Mouse (Mus musculus) midbrain, embryonic 14.5 days (tissue): ENCODE measurements at regions not wholly inside any gene's neighbourhood (a gene's known extent, or its start where the extent isn't known, plus 50 kb on each side); places are given as distances from the start of the nearest gene placed in this dataset.
"Not testable (repeated sequence)": the region's sequence is repeated elsewhere in the genome, so short reads cannot be mapped to it uniquely, and the experiment has no call there.

ENCODE experiments used
- ATAC-seq: fragments of 200-750 bp; cut with Nextera tagmentation; 2 replicates; pipeline ENCODE4 v1.8.0; 2017; ENCODE audit warnings: moderate number of reproducible peaks, moderate library complexity; ENCODE audit not compliant: low FRiP score, low TSS enrichment
- DNase-seq: peaks from one replicate; pipeline ENCODE4 v3.0.0-alpha.2; 2015
- H3K27ac ChIP-seq: fragments of 300-500 bp; sonication (generic); replicated peaks from 2 replicates; pipeline ENCODE4 v1.5.1; 2014; ENCODE audit warnings: mild to moderate bottlenecking, low read depth, low read length, moderate library complexity
- H3K27me3 ChIP-seq: fragments of 300-500 bp; sonication (generic); 2 replicates; pipeline ENCODE4 v1.6.1; 2014; ENCODE audit warnings: low read length, control low read depth, mixed read lengths; ENCODE audit not compliant: control insufficient read depth, insufficient read depth
- H3K36me3 ChIP-seq: fragments of 300-500 bp; sonication (generic); 2 replicates; pipeline ENCODE4 v1.6.1; 2014; ENCODE audit warnings: low read length, control low read depth; ENCODE audit not compliant: control insufficient read depth, insufficient read depth
- H3K4me1 ChIP-seq: fragments of 300-500 bp; sonication (generic); 2 replicates; pipeline ENCODE4 v1.6.1; 2014; ENCODE audit warnings: mild to moderate bottlenecking, antibody characterized with exemption, low read length, control low read depth; ENCODE audit not compliant: control insufficient read depth, insufficient read depth
- H3K4me2 ChIP-seq: fragments of 300-500 bp; sonication (generic); 2 replicates; pipeline ENCODE4 v1.6.1; 2014; ENCODE audit warnings: mild to moderate bottlenecking, low read length, moderate library complexity
- H3K4me3 ChIP-seq: fragments of 300-500 bp; sonication (generic); replicated peaks from 2 replicates; pipeline ENCODE4 v1.5.1; 2014; ENCODE audit warnings: low read depth, low read length
- H3K9ac ChIP-seq: fragments of 300-500 bp; sonication (generic); replicated peaks from 2 replicates; pipeline ENCODE4 v1.6.1; 2014; ENCODE audit warnings: mild to moderate bottlenecking, low read length, moderate library complexity
- H3K9me3 ChIP-seq: fragments of 300-500 bp; sonication (generic); 2 replicates; pipeline ENCODE4 v1.6.1; 2016; ENCODE audit warnings: low read length, control low read depth, mixed read lengths; ENCODE audit not compliant: control insufficient read depth
- WGBS: fragments of 180-500 bp; shearing (Covaris S2); extraction: QIAGEN DNeasy Blood & Tissue Kit; methylation state at CpG from one replicate; pipeline ENCODE4 v1.1.7; 2014; 5-methylcytosine and 5-hydroxymethylcytosine counted together

DNA sequence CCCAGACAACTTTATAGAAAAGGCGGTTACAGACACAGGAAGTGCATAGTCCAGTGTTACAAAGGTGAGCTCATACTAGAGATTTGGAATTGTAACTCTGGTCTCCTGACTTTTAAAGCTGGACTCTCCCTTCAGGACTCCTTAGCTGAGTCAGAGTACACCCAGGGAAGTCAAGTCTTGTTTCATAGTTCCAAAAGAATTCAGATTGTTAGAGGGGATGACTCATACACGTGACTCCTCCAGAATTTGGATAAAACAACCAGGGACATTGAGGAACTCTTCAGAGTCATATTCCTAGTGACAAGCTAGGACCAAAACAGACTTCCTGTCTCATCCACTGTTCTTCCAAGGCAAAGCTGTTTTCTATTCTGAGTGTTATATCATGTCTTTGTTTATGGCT, 132.8 kb upstream of the 1700056E22Rik start:
- Histone ChIP-seq H3K4me2 (no peak overlapping the region), H3K4me1 (0 out of 2 replicates have a peak, but pooled peaks cover 5% of the 10 kb centered on the region), H3K4me3 (no peak overlapping the region), H3K9me3 (no peaks in the 10 kb centered on the region), H3K27ac (no peak overlapping the region), H3K9ac (no peak overlapping the region), H3K27me3 (no peaks in the 10 kb centered on the region), H3K36me3 (no peaks in the 10 kb centered on the region)
- ATAC-seq: no peak
- WGBS: 74% methylated on average over 2 of the region's 2 CpGs
- no peak for DNase-seq

DNA sequence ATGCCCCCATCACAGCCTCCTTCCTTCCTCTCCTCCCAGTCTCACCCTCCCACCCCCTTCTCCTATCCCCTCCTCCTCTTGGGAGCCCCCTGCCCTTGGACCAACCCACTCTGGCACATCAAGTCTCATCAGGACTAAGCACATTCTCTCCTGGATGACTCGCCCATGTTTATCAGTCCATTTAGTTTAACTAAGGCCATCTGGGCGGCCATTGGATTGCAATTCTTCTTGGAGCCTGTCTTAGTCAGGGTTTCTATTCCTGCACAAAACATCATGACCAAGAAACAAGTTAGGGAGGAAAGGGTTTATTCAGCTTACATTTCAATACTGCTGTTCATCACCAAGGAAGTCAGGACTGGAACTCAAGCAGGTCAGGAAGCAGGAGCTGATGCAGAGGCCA, 128.4 kb upstream of the 1700056E22Rik start:
- H3K27ac ChIP-seq, H3K9ac ChIP-seq, DNase-seq, ATAC-seq, H3K4me1 ChIP-seq, H3K4me2 ChIP-seq, H3K36me3 ChIP-seq, H3K9me3 ChIP-seq, H3K27me3 ChIP-seq, H3K4me3 ChIP-seq: not testable (repeated sequence)
- WGBS: 88% methylated on average over 2 of the region's 2 CpGs

DNA sequence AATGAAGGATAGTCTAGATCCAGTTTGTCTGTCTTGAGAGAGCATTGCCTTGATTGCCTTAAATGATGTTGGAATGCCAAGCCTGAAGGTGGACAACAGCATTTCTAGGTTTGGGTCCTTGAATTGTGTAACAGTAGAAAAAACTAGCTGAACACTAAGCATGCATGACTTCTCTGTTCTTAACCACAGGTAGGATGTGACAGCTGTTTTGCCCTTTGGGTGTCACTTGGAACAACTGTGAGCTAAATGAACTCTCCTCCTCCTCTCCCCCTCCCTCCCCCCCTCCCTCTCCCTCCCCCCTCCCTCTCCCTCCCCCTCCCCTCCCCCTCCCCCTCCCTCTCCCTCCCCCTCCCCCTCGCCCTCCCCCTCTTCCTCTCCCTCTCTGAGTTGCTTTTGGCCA, 113.6 kb upstream of the 1700056E22Rik start:
- DNase-seq (no peak), ATAC-seq (no peak)
- Histone ChIP-seq H3K27ac (no peak overlapping the region), H3K4me3 (no peak overlapping the region), H3K27me3 (no peaks in the 10 kb centered on the region), H3K4me1 (no peaks in the 10 kb centered on the region), H3K9ac (no peak overlapping the region), H3K9me3 (no peaks in the 10 kb centered on the region), H3K4me2 (no peak overlapping the region), H3K36me3 (no peaks in the 10 kb centered on the region)
- no CpG with 5 or more reads among the region's 1 CpGs for WGBS

DNA sequence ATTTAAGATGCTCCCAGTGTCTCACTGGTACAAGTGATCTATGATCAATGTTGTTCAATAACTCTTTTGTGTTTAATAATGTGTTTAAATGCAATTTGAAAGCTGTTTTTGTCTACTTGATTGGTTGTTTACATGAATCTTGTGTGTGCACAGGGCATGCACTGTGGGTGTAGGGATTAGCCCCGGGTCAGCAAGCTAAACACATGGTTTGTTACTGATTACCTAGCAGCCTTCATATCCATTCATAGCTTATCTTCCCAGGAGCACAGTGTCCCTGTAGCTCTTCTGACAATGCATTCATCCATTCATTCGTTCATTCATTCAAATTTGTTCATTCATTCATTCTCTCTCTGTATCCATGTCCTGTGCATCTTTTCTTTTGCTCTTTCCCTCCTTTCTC, 108.9 kb upstream of the 1700056E22Rik start:
- WGBS: 58% methylated on average over 2 of the region's 2 CpGs
- DNase-seq: no peak
- H3K36me3 ChIP-seq: no peaks in the 10 kb centered on the region
- H3K27ac ChIP-seq: no peak overlapping the region
- no peaks in the 10 kb centered on the region for H3K9me3 ChIP-seq
- H3K27me3 ChIP-seq: no peaks in the 10 kb centered on the region
- H3K4me1 ChIP-seq: no peaks in the 10 kb centered on the region
- no peak overlapping the region for H3K4me2 ChIP-seq
- H3K4me3 ChIP-seq: no peak overlapping the region
- ATAC-seq: no peak
- H3K9ac ChIP-seq: no peak overlapping the region

DNA sequence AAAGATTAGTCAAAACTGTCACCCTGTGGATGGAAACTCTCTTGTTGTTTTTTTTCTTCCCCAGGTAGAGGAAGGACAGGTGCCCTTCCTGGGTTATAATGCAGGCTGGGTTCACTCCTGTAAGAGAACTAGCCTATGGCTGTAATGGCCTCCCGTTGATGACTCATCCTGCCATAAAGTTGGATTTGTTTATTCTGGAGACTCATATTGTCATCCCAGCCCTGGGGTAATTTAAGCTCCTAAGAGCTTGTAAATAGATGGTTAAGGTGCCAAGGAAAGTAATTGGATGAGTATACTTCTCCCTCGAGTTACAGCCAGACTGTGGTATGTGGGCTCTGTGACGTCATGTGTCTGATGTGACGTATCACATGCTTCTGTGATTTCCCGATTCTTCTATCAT, 106.4 kb upstream of the 1700056E22Rik start:
- no peaks in the 10 kb centered on the region for H3K4me1 ChIP-seq
- WGBS: 90% methylated on average over 5 of the region's 5 CpGs
- H3K9ac ChIP-seq: no peak overlapping the region
- H3K9me3 ChIP-seq: no peaks in the 10 kb centered on the region
- no peak for DNase-seq
- no peaks in the 10 kb centered on the region for H3K27me3 ChIP-seq
- no peak overlapping the region for H3K4me3 ChIP-seq
- no peak for ATAC-seq
- H3K4me2 ChIP-seq: no peak overlapping the region
- H3K36me3 ChIP-seq: no peaks in the 10 kb centered on the region
- no peak overlapping the region for H3K27ac ChIP-seq

DNA sequence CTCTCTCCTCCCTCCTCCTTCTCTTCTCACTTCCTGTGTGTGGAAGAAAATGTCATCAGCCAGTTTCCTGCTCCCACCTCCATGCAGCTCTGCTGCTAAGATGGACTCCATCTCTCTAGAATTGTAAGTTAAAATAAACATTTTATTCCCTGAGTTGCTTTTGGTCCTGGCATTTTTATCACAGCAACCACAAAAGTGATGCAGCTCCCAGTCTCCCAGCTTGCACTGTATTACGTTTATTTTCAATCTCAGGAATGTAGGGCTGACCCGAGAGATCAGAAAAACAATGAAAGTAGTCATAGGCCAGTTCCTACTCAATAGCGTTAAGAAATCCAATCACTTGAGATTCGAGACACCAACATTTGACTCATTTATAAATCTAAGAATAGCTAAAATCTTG, 106.0 kb upstream of the 1700056E22Rik start:
- Histone ChIP-seq H3K4me2 (no peak overlapping the region), H3K36me3 (no peaks in the 10 kb centered on the region), H3K27ac (no peak overlapping the region), H3K9me3 (no peaks in the 10 kb centered on the region), H3K9ac (no peak overlapping the region), H3K4me1 (no peaks in the 10 kb centered on the region), H3K27me3 (no peaks in the 10 kb centered on the region), H3K4me3 (no peak overlapping the region)
- ATAC-seq (no peak), DNase-seq (no peak)
- WGBS: 85% methylated on average over 4 of the region's 4 CpGs

DNA sequence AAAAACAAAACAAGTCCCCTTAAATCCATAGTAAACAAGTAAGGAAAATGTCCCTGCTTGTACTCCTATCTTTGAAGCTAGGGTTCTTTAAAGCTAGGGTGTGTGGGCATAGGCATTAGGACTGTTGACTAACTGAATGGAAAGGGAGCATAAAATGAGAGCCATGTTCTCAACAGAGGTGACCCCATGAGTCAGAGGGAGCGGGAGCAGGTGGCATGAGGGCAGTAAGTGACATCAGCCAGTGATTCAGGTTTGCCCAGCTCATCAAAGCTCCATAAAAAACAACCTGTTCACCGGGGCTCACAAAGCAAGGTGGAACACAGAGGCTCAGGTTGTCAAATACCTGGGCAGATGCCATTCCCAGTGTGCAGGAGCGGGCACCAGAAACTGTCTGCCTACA, 104.6 kb upstream of the 1700056E22Rik start:
- 91% methylated on average over 3 of the region's 3 CpGs for WGBS
- ATAC-seq (no peak), DNase-seq (no peak)
- H3K9ac ChIP-seq: no peak overlapping the region
- H3K27ac ChIP-seq: no peak overlapping the region
- no peak overlapping the region for H3K4me3 ChIP-seq
- H3K27me3 ChIP-seq: no peaks in the 10 kb centered on the region
- no peaks in the 10 kb centered on the region for H3K36me3 ChIP-seq
- no peaks in the 10 kb centered on the region for H3K9me3 ChIP-seq
- no peak overlapping the region for H3K4me2 ChIP-seq
- H3K4me1 ChIP-seq: no peaks in the 10 kb centered on the region

DNA sequence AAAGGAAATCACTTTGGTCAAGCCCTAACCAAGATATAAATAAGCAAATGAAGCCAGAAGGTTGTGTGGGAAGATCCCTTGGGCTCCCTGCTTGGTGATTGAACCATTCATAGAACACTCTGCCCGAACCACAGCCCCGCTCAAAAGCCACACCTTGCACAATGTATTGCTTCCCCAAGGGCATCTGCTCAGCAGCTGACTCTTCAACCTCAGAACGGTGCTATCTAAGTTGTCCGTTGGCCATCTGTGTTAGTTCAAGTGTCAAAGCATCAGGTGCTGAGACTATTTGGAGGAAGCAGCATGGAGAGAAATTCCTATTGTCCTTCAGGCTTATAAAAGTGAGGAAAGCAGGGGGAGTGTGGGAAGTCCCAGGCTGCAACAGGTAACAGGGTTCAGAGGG, 96.8 kb upstream of the 1700056E22Rik start:
- Histone ChIP-seq H3K4me2 (no peak overlapping the region), H3K27me3 (no peaks in the 10 kb centered on the region), H3K9me3 (no peaks in the 10 kb centered on the region), H3K4me1 (no peaks in the 10 kb centered on the region), H3K36me3 (no peaks in the 10 kb centered on the region), H3K9ac (no peak overlapping the region), H3K27ac (no peak overlapping the region), H3K4me3 (no peak overlapping the region)
- 97% methylated on average over 4 of the region's 4 CpGs for WGBS
- ATAC-seq (no peak), DNase-seq (no peak)

DNA sequence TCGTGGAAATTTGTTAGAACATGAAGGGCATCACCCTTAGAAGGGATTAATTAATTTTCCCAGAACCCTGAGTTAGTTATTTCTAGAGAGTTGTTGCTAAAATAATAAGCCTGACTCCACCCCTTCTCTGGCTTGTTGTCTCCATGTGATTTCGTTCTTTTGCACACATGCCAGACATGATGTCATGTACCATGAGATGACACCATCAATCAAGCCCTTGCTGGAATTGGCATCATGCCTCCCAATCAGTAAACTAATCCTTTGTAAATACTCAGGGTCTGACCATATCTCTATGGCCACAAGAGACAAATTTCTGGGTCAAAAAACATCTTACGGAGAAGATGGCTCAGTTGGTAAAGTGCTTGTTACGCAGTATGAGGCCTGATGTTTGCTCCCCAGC, 93.2 kb upstream of the 1700056E22Rik start:
- no peaks in the 10 kb centered on the region for H3K4me1 ChIP-seq
- DNase-seq (no peak), ATAC-seq (no peak)
- no peak overlapping the region for H3K4me2 ChIP-seq
- 87% methylated on average over 4 of the region's 4 CpGs for WGBS
- H3K9me3 ChIP-seq: no peaks in the 10 kb centered on the region
- H3K27me3 ChIP-seq: no peaks in the 10 kb centered on the region
- H3K36me3 ChIP-seq: no peaks in the 10 kb centered on the region
- H3K9ac ChIP-seq: no peak overlapping the region
- H3K4me3 ChIP-seq: no peak overlapping the region
- no peak overlapping the region for H3K27ac ChIP-seq
